Mouse (Mus musculus) cerebellum, adult 2 months (tissue): ENCODE results near the gene Ap1b1. TPM values are rescaled to one million over a fixed set of nuclear protein-coding genes. Genes with fewer than 3 reads are reported as not detected.

Experiments
- DNase-seq, 2 experiments: peaks; one replicate each; pipeline ENCODE4 v3.0.0; 2021
- H3K27ac ChIP-seq: fragments of 200-500 bp; 2 replicates; pipeline ENCODE4 v1.5.1; 2012; ENCODE audit warnings: low read length, control low read depth, inconsistent platforms; ENCODE audit not compliant: insufficient read depth
- H3K27me3 ChIP-seq: fragments of 200-500 bp; 2 replicates; pipeline ENCODE4 v1.6.1; 2012; ENCODE audit warnings: inconsistent platforms, mild to moderate bottlenecking, low read length, moderate library complexity; ENCODE audit not compliant: control insufficient read depth, insufficient read depth
- H3K4me1 ChIP-seq: fragments of 200-500 bp; 2 replicates; pipeline ENCODE4 v1.6.1; 2011; ENCODE audit warnings: low read length; ENCODE audit not compliant: control insufficient read depth, insufficient read depth
- H3K4me3 ChIP-seq: fragments of 200-500 bp; replicated peaks from 2 replicates; pipeline ENCODE3; 2011; ENCODE audit warnings: mild to moderate bottlenecking, low read depth, low read length, control low read depth; ENCODE audit not compliant: insufficient read depth
- CTCF ChIP-seq: fragments of 200-500 bp; IDR thresholded peaks from 2 replicates; pipeline ENCODE4 v1.5.1; 2011; ENCODE audit warnings: low read depth, mild to moderate bottlenecking, control low read depth, low read length, moderate library complexity, borderline replicate concordance; ENCODE audit not compliant: insufficient read depth
- POLR2A ChIP-seq: fragments of 200-500 bp; IDR thresholded peaks from 2 replicates; pipeline ENCODE4 v1.6.1; 2011; ENCODE audit warnings: low read length, control low read depth, borderline replicate concordance; ENCODE audit not compliant: insufficient read depth
- WGBS: fragments of 180-500 bp; shearing (Covaris S2); methylation state at CpG from one replicate; pipeline ENCODE4 v1.1.7; 2018; 5-methylcytosine and 5-hydroxymethylcytosine counted together
- polyA plus RNA-seq: library from polyadenylated mRNA; depleted of rRNA; stranded (reverse); fragments of >200 nt; gene quantifications from 2 replicates; pipeline ENCODE4 v1.2.3, GENCODE M21; 2012

Gene Ap1b1
- polyA plus RNA-seq, 1 experiment: 180 TPM

DNA sequence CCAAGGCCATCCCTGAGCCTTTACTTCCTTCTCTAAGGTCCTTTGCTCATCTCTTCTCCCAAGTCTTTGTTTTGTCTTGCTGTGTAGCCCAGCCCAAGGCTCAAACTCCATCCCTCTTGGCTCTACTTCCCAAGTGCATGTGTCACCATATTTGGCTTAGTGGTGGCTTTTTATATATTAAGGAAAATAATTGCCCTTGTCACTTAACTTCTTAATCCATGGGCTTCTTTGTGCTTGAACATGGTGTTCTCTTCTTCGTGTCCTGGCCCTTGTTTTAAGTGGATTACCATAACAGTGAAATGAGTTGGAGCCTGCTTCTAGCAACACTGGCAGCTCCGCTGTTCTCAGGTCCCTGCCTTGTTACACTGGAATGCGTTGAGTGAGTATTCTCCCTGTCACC is 9.1 kb downstream of the Ap1b1 start:
- H3K4me1 ChIP-seq: peaks cover 4% of the 10 kb centered on the region
- no peak for DNase-seq
- no peaks in the 10 kb centered on the region for H3K27me3 ChIP-seq
- no peak overlapping the region for H3K27ac ChIP-seq
- H3K4me3 ChIP-seq: no peak overlapping the region
- WGBS: 91% methylated on average over 3 of the region's 3 CpGs
- no peak for TF ChIP-seq POLR2A
- no peak for TF ChIP-seq CTCF

- no peak overlapping the region for H3K27ac ChIP-seq
- TF ChIP-seq POLR2A (no peak), CTCF (no peak)
- no peak for DNase-seq
- H3K27me3 ChIP-seq: no peaks in the 10 kb centered on the region
- WGBS: 77% methylated on average over 5 of the region's 5 CpGs
- H3K4me1 ChIP-seq: peaks cover 4% of the 10 kb centered on the region
- no peak overlapping the region for H3K4me3 ChIP-seq
Observed at GRCm38 (mm10) chr11:4996621-4997199, 10.1 kb downstream of the Ap1b1 start.

- H3K27ac ChIP-seq: no peak overlapping the region
- WGBS: 55% methylated on average over 3 of the region's 3 CpGs
- H3K4me3 ChIP-seq: no peak overlapping the region
- no peaks in the 10 kb centered on the region for H3K27me3 ChIP-seq
- no peak for DNase-seq
- no peaks in the 10 kb centered on the region for H3K4me1 ChIP-seq
- TF ChIP-seq CTCF (no peak), POLR2A (no peak)
Observed at GRCm38 (mm10) chr11:4998352-4998751, 11.7 kb downstream of the Ap1b1 start.

DNA sequence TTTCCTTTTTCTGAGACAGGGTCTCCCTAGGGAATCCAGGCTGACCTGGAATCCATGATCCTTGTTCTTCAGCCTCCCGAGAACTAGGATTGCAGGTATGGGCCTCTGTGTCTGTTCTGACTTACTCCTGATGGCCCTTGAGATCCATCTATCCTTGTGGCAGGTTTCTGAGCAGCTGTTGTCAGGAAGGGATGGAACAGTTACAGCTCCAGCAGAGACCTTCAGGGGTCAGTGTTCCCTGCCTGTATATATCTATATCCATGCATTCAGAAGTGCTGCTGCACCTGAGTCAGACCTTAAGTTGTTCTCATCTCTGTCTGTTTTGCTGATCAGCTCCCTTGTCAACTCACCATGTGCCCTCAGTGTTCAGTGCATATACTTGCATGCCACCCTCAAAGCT is 12.1 kb downstream of the Ap1b1 start:
- H3K4me3 ChIP-seq: no peak overlapping the region
- 70% methylated on average over 1 of the region's 1 CpGs for WGBS
- H3K27me3 ChIP-seq: no peaks in the 10 kb centered on the region
- TF ChIP-seq CTCF: no peak
- TF ChIP-seq POLR2A: no peak
- no peak overlapping the region for H3K27ac ChIP-seq
- no peaks in the 10 kb centered on the region for H3K4me1 ChIP-seq
- no peak for DNase-seq

DNA sequence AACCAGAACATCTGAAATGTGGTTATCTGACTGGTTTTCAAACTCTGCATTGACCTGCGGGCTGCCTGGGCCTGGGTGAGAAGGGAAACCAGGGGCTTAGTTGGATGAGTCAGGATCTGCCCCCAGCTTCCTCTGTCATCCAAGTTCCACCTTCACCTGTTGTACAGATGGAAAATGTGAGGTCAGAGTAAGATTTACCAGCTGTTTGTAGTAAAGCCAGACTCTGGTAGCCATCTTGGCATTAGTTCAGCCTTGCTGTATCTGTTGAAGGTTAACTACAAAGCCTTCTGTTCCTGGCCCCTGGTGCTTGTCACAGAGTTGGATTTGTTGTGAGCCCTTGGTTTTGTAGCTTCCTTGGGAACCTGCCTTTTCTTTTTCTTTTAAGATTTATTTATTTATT is 13.6 kb downstream of the Ap1b1 start:
- DNase-seq: no peak
- H3K27me3 ChIP-seq: no peaks in the 10 kb centered on the region
- TF ChIP-seq CTCF: no peak
- no peak for TF ChIP-seq POLR2A
- H3K4me3 ChIP-seq: no peak overlapping the region
- no peak overlapping the region for H3K27ac ChIP-seq
- 93% methylated on average over 1 of the region's 1 CpGs for WGBS
- no peaks in the 10 kb centered on the region for H3K4me1 ChIP-seq

GRCm38 (mm10) chr11:5002826-5003225 is 16.2 kb downstream of the Ap1b1 start:
- TF ChIP-seq CTCF (no peak), POLR2A (no peak)
- H3K4me1 ChIP-seq: no peaks in the 10 kb centered on the region
- H3K27me3 ChIP-seq: no peaks in the 10 kb centered on the region
- no peak for DNase-seq
- H3K4me3 ChIP-seq: no peak overlapping the region
- no peak overlapping the region for H3K27ac ChIP-seq
- WGBS: 84% methylated on average over 4 of the region's 4 CpGs

DNA sequence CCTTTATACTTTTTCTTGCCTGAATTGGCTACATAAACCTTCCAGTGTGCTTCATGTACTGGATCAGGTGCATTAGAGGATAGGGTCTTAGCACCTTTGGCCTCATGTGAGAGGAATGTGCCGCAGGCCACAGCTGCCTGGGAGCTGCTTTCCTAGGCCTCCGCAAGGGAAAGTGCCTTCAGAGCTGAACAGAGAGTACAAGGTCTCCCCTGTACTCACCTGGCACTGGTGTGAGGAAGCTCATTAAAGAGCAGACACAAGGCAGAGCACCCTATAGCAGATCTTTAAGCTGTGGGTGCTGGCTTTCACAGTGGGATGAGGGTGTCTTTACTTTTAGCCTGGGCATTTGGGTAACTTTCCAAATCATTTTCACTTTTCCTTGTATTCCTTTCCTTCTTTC is 18.9 kb downstream of the Ap1b1 start:
- H3K4me1 ChIP-seq: no peaks in the 10 kb centered on the region
- DNase-seq: no peak
- H3K27ac ChIP-seq: no peak overlapping the region
- no peaks in the 10 kb centered on the region for H3K27me3 ChIP-seq
- H3K4me3 ChIP-seq: no peak overlapping the region
- WGBS: 93% methylated on average over 2 of the region's 2 CpGs
- TF ChIP-seq POLR2A (no peak), CTCF (no peak)

GRCm38 (mm10) chr11:5007186-5007585 is 20.6 kb downstream of the Ap1b1 start:
- no peak overlapping the region for H3K4me3 ChIP-seq
- TF ChIP-seq CTCF: no peak
- TF ChIP-seq POLR2A: no peak
- no peaks in the 10 kb centered on the region for H3K4me1 ChIP-seq
- no peaks in the 10 kb centered on the region for H3K27me3 ChIP-seq
- DNase-seq: no peak
- WGBS: 79% methylated on average over 1 of the region's 1 CpGs
- H3K27ac ChIP-seq: no peak overlapping the region

DNA sequence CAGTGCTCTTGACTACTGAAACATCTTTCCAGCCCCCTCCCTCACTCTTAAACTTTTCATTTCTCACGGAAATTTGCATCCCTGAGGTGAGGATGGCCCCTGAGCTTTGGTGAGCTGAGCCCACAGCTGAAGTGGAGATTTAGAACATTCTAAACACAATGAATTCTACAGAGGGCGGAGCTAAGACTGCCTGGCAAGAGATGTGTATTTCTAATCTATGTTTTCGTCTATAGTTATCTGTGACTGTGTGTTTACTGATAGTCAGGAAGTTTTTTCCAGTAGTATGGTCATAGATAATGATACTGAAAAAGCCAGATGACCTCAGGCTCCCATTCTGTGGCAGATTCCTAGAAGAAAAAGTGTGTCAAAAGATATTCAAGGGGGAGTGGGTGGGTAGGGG is 22.2 kb downstream of the Ap1b1 start:
- 91% methylated on average over 3 of the region's 3 CpGs for WGBS

More for the DNA sequence above, 22.2 kb downstream of the Ap1b1 start:
- H3K27ac ChIP-seq: no peak overlapping the region
- H3K27me3 ChIP-seq: no peaks in the 10 kb centered on the region
- no peak overlapping the region for H3K4me3 ChIP-seq
- DNase-seq: no peak
- TF ChIP-seq CTCF (no peak), POLR2A (no peak)
- no peaks in the 10 kb centered on the region for H3K4me1 ChIP-seq
